Mouse (Mus musculus) G1E-ER4 (cell line): ENCODE results near the gene Hmgn2. TPM values are rescaled to one million over a fixed set of nuclear protein-coding genes. Genes with fewer than 3 reads are reported as not detected.

Experiments used
- GATA1 ChIP-seq: IDR thresholded peaks from one replicate; pipeline ENCODE4 v1.8.0; 2012; ENCODE audit warnings: low read length, inconsistent platforms
- polyA plus RNA-seq: library from polyadenylated mRNA; stranded (reverse); fragments of >175 nt; gene quantifications from 2 replicates; pipeline ENCODE4 v1.2.3, GENCODE M21; 2012

Gene Hmgn2
- polyA plus RNA-seq, 1 experiment, result 641 TPM

DNA sequence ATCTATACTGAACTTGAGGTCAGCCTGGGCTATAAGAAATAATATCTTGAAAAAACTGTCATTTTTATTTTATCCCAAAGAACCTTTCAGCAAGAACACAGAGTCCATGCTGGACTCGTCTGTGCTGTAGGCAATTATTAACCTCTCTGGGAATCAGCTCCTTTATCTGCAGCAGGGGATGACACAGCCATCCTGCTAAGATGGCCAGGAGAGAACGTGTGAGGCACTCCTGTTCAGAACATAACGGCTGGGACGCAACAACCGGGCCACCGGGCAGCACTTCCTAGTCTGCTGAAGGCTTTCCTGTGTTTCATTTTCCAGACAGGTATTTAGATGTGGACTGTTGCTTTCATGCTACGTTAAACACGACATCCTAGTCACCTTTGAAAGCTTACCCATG is 26.2 kb upstream of the Hmgn2 start:
- no peak for TF ChIP-seq GATA1

DNA sequence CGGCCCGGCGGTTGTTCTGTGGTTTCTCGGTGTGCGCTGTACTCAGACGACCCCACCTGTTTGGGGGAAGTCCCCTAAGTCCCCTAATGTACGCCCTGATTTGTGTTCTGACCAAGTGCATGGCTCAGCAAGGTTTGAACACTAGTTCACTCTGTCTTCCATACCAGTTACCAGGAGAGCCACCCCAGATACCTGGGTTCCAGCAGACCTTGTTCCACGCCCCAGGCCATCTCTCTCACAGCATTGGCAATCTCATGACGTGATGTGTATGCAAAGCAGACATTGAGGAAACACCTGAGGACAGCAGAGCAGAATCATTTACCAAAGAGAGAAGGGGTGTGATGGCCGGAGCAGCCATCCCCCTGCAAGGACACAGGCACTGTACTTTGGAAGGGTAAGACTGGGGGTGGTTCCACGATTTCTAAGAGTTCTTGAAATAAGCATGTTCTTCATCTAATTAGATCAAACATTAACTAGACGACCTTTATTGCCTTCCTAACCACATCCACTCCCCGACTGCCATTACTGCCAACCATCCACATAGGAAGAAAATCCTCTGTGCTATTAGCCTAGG is 22.7 kb upstream of the Hmgn2 start:
- TF ChIP-seq GATA1, result no peak

DNA sequence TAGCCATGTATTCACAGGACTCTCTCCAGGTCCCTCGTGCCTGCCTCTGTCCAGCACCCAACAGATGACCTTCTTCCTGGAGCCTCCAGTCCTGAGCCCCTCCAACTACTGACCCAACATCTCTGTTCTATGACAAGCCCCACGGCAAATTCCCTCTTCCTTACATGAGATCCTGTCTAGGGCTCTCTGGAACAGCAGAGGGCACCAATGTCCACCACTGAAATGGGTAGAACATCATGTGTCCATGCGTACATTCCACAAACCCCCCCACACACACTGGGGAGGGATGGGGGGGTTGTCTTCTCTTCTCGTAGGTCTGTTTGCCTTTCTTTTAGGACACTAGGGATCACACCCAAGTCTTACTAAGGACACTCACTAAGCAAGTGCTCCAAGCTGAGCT is 21.6 kb upstream of the Hmgn2 start:
- TF ChIP-seq GATA1, result no peak

DNA sequence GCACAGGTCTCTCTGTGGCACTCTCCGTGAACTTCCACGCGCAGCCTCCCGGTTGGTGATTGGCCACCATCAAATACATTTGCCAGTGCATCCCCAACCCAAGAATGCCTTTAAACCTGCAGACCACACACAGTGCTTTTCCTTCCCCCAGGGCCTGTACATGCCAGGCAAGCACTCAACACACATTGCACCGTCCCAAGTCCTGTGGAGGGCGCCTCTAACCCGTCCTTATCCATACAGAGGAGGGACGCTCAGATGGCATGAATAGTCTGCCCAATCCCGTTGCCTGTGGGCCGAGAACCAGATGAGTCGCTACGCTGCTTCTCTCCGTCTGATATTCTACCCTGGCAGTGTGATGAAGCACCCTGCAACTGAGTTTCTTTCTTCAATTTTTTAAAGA is 14.5 kb upstream of the Hmgn2 start:
- TF ChIP-seq GATA1, result no peak

DNA sequence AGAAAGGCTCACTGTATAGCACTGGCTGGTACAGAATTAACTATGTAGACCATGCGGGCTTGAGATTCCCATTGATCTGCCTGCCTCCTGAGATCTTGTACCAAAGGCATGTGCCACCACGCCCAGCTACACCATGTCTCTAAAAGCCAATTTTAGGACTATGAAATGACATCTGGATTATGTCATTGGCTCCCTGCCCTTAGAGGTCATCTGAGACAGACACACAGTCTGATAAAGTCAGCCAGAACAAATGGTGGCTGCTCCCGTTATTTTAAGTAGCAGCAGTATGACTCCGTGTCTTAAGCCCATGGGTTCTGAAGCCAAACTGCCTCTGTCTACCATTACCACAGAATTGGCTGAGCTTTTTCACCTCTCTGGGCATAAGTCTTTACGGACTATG is 12.0 kb upstream of the Hmgn2 start:
- TF ChIP-seq GATA1, result no peak

DNA sequence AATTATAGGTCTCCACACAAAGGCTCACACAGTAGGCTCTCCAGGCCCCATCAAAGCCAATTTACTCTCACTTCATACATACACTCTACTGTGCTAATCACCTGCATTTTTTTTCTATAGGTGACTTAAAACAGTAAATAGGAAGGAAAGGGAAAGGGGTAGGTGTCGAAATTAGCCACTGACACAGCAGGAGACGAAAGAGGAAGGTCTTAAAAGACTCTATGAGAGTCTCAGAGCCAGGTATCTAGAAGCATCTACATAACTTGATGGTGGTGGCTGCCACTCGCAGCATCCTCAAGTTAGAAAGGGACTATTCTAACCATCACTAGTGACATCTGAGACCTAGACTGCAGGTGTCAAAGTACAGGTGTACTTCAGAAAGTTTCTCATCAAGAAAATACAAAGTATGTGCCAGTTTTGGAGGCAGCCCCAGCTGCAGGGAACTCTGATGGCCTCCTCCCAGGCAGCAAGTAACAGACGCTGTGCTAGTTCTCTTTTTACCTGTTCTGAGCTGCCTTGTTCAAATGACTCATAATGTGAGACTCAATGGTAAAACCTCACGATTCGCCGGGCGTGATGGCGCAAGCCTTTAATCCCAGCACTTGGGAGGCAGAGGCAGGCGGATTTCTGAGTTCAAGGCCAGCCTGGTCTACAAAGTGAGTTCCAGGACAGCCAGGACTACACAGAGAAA is 9.7 kb upstream of the Hmgn2 start:
- no peak for TF ChIP-seq GATA1

DNA sequence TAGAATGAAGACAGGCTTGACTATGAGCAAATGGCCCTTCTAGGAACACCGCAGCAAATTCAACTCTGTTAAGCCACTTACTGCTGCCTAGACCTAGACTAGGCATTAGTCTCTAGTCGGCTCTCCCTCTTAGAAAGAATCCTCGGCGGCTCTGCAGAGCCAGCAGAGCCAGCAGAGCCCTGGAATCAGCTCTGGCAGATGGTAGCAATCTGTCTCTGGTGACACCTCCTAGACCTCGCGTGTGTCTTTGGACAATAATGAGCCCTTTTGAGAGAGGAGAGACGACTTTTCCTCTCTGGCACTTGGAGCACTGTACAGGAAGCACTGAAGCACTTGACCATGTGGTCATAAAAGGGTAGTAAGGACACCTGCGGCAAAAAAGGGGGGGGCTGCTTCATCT is 3.3 kb upstream of the Hmgn2 start:
- no peak for TF ChIP-seq GATA1

DNA sequence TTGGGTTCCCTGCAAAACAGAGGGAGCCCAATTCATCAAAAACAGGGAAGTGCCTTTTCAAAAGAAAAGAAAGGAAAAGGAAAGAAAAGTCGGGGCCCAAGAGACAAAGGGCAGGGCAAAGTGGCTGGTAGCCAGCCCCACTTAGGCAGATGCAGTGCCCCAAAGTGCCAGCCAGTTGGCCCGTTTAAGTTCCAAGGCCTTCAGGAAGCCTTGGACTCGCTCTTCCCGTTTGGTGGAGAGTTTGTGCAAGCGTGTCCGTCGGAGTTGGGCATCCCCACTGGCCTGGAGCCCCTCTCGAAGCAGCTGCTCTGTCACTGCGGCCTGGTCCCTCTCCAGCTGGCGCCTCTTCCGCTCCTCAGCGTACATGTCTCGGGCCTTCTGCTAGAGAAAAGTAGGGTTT is 2.4 kb upstream of the Hmgn2 start:
- TF ChIP-seq GATA1, result no peak

DNA sequence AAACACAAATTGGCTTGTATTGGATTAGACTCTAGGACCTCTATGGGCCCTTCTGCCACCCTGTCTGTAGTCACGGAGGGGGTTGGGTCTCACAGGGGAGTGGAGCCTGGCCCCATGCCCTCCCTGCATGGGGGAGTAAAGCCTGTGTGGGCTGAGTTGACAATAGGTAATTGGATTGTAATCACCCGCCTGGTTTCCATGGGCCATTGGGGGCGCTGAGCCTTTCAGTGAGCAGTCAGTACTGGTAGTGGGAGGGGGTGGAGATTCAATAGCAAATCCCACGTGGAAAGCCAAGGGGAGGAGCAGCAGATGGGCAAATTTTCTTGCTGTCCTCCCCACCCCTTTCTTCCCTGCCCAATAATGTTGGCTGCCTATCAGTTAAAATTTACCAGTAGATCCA is 1.7 kb upstream of the Hmgn2 start:
- TF ChIP-seq GATA1, result no peak

DNA sequence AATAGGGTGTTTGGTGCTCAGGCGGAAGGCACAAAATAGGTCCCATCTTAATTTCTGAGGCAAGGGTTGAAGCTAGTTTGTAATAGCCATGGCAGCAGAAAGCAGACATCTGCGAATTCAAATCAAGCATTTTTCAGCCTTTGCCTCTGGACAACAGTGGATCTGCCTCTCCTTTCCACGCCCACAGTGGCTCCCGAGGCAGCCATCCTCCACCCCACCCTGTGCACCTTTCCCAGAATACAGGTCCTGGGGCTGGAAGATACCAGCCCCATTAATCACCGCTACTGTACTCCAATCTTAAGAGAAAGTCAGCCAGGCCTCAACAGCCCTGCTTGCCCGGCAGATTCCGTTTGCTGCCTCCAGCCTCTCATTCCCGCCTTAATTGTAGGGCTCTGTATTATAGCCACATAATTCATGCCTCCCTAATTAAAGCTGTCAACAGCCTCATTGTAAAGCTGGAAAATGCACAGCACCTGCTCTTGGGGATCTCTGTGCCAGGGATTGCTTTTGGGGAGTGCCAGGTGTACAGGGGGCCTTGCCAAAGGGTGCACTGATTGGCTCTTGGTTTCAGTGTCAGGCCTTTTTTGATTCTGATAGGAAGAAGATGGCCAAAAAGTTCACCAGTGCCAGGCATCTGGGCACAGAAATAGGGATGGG is 792 bp upstream of the Hmgn2 start:
- TF ChIP-seq GATA1, result no peak

DNA sequence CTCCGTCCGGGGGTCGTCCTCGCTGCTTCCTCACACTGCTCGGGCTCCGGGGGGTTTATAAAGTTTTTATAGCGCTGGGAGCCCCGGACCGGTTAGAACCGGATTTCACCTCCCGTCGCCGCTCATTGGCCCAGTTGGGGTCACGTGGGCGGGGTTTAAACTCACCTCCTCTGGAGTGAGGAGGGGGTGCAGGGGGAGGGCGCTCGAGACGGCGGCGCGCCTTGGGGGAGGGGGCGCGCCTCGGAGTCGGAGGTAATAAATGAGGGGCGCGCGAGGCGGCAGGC is 642 bp downstream of the Hmgn2 start:
- no peak for TF ChIP-seq GATA1

DNA sequence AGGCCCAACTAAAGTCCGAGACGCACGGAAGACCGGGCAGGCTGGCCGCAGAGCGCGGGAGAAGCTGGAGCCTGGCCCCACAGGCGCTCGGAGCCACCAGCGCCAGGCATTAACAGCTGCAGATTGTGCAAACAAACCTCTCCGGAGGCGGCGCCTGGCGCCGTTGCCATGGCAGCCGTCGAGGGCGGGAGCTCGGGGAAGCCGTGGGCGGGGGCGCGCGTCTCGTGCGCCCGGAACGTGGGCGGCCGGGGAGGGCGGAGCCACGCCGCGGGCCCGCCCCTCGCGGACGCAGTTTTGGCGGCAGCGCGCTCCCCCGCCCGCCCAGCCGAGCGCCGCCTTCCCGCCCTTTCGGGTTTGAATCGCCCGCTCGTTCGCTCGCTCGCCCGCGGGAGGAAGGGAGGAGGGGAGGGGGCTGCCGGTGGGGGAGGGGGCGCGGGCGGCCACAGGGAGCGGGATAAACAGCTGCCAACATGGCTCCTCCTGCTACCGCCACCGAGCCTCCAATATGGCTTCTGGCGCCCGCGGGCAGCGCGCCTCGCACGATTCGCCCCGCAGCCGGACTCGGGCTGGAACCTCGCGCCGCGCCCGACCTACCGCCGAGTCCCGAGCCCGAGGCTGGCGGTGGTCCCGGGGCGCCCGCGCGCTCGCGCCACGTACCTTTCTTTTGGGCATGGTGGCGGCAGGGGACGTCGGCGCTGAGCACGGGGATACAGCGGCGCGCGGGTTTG is 1.1 kb downstream of the Hmgn2 start:
- no peak for TF ChIP-seq GATA1

DNA sequence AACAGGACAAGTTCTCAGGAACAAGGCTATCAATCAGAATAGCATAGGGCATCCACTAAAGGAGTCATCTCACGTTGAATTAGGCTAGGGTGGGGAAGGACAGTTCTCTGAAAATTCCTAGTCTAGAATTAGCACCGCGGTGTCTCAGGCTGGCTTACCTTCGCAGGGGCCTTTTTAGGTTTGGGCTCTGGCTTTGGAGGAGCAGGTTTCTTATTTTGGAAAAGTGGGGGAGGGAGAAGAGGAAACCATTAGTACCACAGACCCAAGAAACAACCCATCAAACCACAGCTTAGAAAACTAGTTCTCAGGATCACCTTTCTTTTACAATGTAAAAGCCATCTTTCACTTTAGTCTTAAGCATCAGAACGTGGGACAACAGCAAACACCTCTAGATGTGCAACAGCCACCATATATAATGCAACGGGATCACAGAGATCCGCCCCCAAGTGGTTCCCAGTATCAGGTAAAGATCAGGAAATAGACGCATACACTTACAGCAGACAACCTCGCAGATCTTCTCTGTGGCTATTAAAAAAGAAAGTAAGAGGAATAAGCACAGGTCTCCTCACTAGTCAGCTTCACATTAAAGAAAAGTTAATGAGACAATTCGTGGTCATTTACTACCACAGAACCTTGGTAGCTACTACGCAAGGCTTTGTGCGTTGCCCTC is 2.0 kb downstream of the Hmgn2 start:
- no peak for TF ChIP-seq GATA1

DNA sequence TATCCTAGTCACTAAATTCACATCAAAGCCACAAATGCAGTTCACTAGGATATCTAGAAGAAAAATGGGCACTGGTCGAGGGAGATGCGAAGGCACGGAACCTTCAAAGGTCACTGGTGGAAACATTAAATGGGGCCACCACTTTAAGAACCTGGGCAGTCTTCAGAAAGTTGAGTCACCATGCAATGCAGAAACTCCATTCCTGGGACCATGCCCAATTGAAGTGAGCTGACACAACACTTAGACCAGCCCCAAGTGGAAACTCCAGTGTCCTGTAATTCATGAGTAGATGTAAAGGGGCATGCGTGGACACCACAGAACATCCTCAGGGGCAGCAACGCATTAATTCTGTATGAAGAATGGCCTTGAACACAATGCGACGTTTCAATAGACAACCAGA is 5.9 kb downstream of the Hmgn2 start:
- no peak for TF ChIP-seq GATA1

DNA sequence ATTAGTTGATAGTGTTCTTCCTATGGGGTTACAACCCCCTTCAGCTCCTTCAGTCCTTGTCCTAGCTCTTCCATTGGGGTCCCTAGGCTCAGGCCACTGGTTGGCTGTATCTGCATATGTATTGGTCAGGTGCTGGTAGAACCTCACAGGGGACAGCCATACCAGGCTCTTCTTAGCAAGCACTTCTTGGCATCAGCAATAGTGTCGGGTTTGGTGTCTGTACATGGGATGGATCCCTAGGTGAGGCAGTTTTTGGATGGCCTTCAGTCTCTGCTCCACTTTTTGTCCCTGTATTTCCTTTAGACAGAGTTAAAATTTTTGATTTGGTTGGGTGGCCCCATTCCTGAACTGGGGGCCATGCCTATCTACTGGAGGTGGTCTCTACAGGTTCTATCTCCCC is 9.6 kb downstream of the Hmgn2 start:
- TF ChIP-seq GATA1, result no peak

DNA sequence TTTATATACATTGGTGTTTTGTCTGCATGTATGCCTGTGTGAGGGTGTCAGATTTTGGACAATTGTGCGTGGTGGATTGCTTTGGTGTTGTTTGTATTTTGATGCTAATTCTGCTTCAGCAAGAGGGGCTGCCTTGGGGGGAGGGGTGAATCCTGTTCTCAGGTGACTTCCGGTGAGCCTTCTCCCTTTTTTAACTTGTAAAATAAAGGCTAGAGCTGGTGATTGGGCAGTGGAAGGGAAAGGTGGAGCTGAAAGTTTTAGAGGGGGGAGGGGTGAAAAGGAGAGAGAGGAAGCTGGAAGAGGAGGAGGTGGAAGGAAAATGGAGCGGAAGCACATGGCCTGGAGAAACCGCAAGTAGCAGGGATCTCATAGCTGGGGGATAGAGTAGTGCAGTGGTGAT is 12.1 kb downstream of the Hmgn2 start:
- TF ChIP-seq GATA1, result no peak
